Mouse (Mus musculus) retina, embryonic 14.5 days (tissue): ENCODE data around the gene Isyna1.

ENCODE experiments used
- DNase-seq: peaks from one replicate; pipeline ENCODE4 v3.0.0-alpha.2; 2015; ENCODE audit warnings: low spot score

Gene Isyna1

GRCm38 (mm10) chr8:70627041-70627440, 32.9 kb downstream of the Isyna1 start:
- DNase-seq: no peak

- DNase-seq: no peak
Measured at GRCm38 (mm10) chr8:70628986-70629490, 34.9 kb downstream of the Isyna1 start.

- peak; percentile 90 for DNase-seq
Measured at GRCm38 (mm10) chr8:70629574-70630531, 35.7 kb downstream of the Isyna1 start.

- DNase-seq: peak; percentile 74
Measured at GRCm38 (mm10) chr8:70630532-70631381, 36.6 kb downstream of the Isyna1 start.

GRCm38 (mm10) chr8:70631436-70631835, 37.3 kb downstream of the Isyna1 start:
- no peak for DNase-seq

- no peak for DNase-seq
Measured at GRCm38 (mm10) chr8:70632346-70632892, 38.2 kb downstream of the Isyna1 start, which contains the start of gene Gdf15. Gdf15 (minus strand) TSS chr8:70632456.

- DNase-seq: no peak
Measured at GRCm38 (mm10) chr8:70634066-70634465, 39.9 kb downstream of the Isyna1 start.

- DNase-seq: no peak
Measured at GRCm38 (mm10) chr8:70635527-70635926, 41.4 kb downstream of the Isyna1 start.

- no peak for DNase-seq
Measured at GRCm38 (mm10) chr8:70636838-70637237, 42.7 kb downstream of the Isyna1 start.

- no peak for DNase-seq
Measured at GRCm38 (mm10) chr8:70638752-70639151, 44.6 kb downstream of the Isyna1 start.

GRCm38 (mm10) chr8:70643019-70643418, 48.8 kb downstream of the Isyna1 start:
- no peak for DNase-seq

- peak; percentile 31 for DNase-seq
Measured at GRCm38 (mm10) chr8:70644065-70644464, 49.9 kb downstream of the Isyna1 start.

GRCm38 (mm10) chr8:70645501-70646224, 51.5 kb downstream of the Isyna1 start:
- no peak for DNase-seq

- DNase-seq: no peak
Measured at GRCm38 (mm10) chr8:70646369-70646768, 52.2 kb downstream of the Isyna1 start.

GRCm38 (mm10) chr8:70646775-70647174, 52.6 kb downstream of the Isyna1 start:
- DNase-seq: no peak
